Mouse (Mus musculus) limb, embryonic 15.5 days (tissue): ENCODE measurements around the gene Arhgap10. TPM values are rescaled to one million over a fixed set of nuclear protein-coding genes. Genes with fewer than 3 reads are reported as not detected.

Source experiments
- ATAC-seq: fragments of 200-750 bp; cut with Nextera tagmentation; 2 replicates; pipeline ENCODE4 v1.8.0; 2017; ENCODE audit warnings: low read depth, moderate TSS enrichment; ENCODE audit not compliant: insufficient number of reproducible peaks, low FRiP score, low TSS enrichment
- H3K27ac ChIP-seq: fragments of 300-500 bp; sonication (generic); 2 replicates; pipeline ENCODE4 v1.5.1; 2015; ENCODE audit warnings: moderate library complexity, mild to moderate bottlenecking, inconsistent platforms
- H3K27me3 ChIP-seq: fragments of 300-500 bp; sonication (generic); 2 replicates; pipeline ENCODE4 v1.6.1; 2015; ENCODE audit warnings: inconsistent platforms
- H3K36me3 ChIP-seq: fragments of 300-500 bp; sonication (generic); 2 replicates; pipeline ENCODE4 v1.6.1; 2015; ENCODE audit warnings: inconsistent platforms
- H3K4me1 ChIP-seq: fragments of 300-500 bp; sonication (generic); 2 replicates; pipeline ENCODE4 v1.6.1; 2015; ENCODE audit warnings: inconsistent platforms
- H3K4me2 ChIP-seq: fragments of 300-500 bp; sonication (generic); 2 replicates; pipeline ENCODE4 v1.6.1; 2015; ENCODE audit warnings: mild to moderate bottlenecking, inconsistent platforms
- H3K4me3 ChIP-seq: fragments of 300-500 bp; sonication (generic); 2 replicates; pipeline ENCODE4 v1.5.1; 2015; ENCODE audit warnings: mild to moderate bottlenecking, inconsistent platforms
- H3K9ac ChIP-seq: fragments of 300-500 bp; sonication (generic); 2 replicates; pipeline ENCODE4 v1.6.1; 2015; ENCODE audit warnings: inconsistent platforms
- H3K9me3 ChIP-seq: fragments of 300-500 bp; sonication (generic); 2 replicates; pipeline ENCODE4 v1.6.1; 2016; ENCODE audit warnings: inconsistent platforms
- whole genome bisulfite sequencing: fragments of 180-500 bp; shearing (Covaris S2); methylation state at CpG from one replicate; pipeline ENCODE4 v1.1.7; 2015; 5-methylcytosine and 5-hydroxymethylcytosine counted together
- polyA plus RNA-seq: library from polyadenylated mRNA; unstranded; fragments of >200 nt; fragmentation: Nextera tagmentation; extraction: Ambion mirVana; gene quantifications from 2 replicates; pipeline ENCODE4 v1.2.1, GENCODE M21; 2015

Arhgap10 gene
- polyA plus RNA-seq, 1 experiment from 2014 or later, result 28.1 TPM

DNA sequence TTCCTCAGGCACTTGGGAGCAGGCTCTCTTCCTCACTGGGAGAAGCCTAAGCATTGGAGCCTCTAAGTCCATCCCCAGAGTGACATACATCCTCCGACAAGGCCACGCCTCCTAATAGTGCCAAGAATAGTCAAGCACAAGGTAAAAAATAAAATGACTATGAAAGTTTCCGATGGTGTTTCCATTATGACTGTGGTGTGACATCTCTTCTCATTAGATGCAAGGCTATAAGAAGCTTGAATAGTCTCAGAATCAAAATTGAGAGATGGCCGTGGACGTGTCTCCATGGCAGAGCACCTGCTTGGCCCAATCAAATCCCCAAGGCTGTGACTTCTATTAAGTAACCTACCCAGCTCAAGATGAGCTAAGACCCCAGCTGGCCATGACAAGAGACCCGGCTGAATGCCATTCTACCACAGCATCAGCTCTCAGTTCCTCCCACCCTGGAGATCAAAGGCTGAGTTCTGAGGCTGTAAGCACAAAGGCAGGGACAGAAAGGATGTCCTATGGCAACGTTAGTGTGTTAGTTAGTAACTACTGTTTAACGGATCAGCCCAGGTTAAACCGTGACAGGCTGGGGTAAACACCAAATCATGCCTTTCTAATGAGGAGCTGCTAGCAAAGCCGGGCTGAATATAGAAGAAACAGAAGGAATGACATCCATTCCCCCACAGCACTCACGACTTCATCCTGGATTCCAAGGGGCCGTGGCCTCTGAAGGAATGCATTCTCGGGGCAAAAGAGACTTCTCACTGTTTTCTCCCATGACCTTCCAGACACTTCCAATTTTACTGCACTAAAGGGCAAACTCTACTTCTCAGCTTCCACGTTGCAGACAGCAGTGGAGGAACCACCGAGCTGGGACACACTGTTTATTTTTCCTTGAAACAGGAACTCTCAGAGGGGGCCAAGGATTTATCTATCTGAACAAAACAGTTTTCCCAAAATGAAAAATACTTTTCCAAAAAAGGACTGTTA lies 81.5 kb downstream of the Arhgap10 start:
- WGBS, result 40% methylated on average over 15 of the region's 15 CpGs
- no peak overlapping the region for H3K27ac ChIP-seq
- no peaks in the 10 kb centered on the region for H3K27me3 ChIP-seq
- H3K9me3 ChIP-seq, result no peaks in the 10 kb centered on the region
- no peak overlapping the region for H3K4me2 ChIP-seq
- H3K4me1 ChIP-seq, result peaks cover 31% of the 10 kb centered on the region
- no peak overlapping the region for H3K4me3 ChIP-seq
- ATAC-seq, result no peak
- H3K36me3 ChIP-seq, result no peaks in the 10 kb centered on the region
- H3K9ac ChIP-seq, result no peak overlapping the region

DNA sequence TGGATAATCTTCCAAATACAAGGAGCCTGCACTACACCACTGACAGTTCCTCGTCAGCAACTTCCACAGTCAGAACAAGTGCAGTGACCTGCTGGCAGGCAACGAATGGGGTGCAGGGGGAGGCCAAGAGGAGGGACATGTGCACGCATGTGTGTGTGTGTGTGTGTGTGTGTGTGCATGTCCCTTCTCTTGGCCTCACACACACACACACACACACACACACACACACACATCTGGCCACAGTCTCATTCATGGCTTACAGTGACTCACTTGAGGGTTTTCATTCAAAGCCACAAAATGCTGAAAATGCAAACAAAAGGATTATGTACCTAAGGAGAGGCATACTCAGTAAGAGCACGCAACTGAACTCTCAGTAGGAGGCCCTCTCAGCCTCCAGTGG lies 84.5 kb downstream of the Arhgap10 start:
- H3K27ac ChIP-seq, result 0 out of 2 replicates have a peak overlapping the region, but pooled peaks have one; percentile 24
- no peaks in the 10 kb centered on the region for H3K36me3 ChIP-seq
- H3K9me3 ChIP-seq, result no peaks in the 10 kb centered on the region
- ATAC-seq, result no peak
- no peak overlapping the region for H3K9ac ChIP-seq
- H3K27me3 ChIP-seq, result no peaks in the 10 kb centered on the region
- H3K4me2 ChIP-seq, result no peak overlapping the region
- 54% methylated on average over 4 of the region's 4 CpGs for WGBS
- peaks cover 40% of the 10 kb centered on the region for H3K4me1 ChIP-seq
- H3K4me3 ChIP-seq, result no peak overlapping the region

DNA sequence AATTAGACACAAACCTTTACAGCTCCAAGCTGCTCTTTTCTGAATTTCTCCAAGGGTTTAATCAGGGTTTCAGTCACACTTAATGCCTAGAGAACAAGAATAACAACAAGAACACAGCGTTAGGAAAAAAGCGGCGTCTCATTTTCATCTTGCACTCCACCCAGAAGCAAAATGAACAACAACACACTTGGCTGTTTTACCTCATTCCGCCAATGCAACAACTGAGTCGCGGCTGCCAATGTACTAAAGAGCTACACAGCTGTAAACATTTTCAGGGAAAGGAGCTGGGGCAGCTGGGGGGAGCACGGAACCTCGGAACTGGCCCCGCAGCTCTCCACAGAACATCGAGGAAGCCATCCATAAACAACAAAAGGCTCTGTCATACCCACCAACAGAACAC lies 85.0 kb downstream of the Arhgap10 start:
- Histone ChIP-seq H3K27me3 (no peaks in the 10 kb centered on the region), H3K4me2 (no peak overlapping the region), H3K4me3 (no peak overlapping the region), H3K4me1 (peaks cover 43% of the 10 kb centered on the region), H3K9me3 (no peaks in the 10 kb centered on the region), H3K27ac (peak overlapping the region; percentile 24; the same call in 1 of the 2 replicates), H3K36me3 (no peaks in the 10 kb centered on the region), H3K9ac (no peak overlapping the region)
- 42% methylated on average over 10 of the region's 10 CpGs for WGBS
- ATAC-seq, result no peak

DNA sequence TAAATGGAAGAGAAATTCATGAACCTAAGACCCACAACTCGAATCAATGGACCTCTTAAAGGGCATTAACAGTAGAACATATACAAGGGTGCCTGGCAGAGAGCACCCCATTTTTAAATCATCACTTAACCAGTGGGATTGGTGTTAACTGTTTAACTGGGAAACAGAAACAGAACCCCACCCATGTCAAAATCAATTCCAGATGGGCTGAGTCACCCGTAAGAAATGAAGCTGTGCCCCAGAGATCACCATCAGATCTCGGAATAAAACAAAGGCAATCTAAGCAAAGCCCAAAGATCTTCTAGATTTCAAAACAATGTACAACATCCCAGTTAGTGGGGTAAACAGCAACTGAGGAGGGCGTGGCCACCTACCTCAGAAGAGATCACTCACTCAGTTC lies 89.3 kb downstream of the Arhgap10 start:
- Histone ChIP-seq H3K9me3 (no peaks in the 10 kb centered on the region), H3K4me2 (no peak overlapping the region), H3K4me3 (no peak overlapping the region), H3K27ac (no peak overlapping the region), H3K27me3 (no peaks in the 10 kb centered on the region), H3K36me3 (peaks cover 10% of the 10 kb centered on the region; the same call in 1 of the 2 replicates), H3K9ac (no peak overlapping the region), H3K4me1 (peaks cover 35% of the 10 kb centered on the region)
- no peak for ATAC-seq
- 44% methylated on average over 4 of the region's 4 CpGs for WGBS

DNA sequence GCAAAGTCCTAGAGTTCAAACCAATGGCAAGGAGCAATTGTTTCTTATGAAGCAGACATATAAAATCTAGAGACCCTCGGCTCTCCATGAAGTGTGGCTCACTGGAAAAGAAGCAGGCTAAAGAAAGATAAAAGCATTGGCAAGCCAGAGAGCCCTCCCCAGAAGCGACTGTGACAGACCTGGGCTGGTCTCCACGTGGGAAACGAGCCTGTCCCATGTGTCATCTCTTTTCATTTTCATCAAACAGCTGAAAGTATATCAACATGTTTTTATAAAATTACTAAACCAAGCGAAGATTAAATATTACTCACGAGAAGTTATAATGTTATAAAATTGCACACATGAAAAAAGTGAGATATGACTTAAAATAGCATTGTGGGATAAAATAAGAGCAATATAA lies 89.7 kb downstream of the Arhgap10 start:
- Histone ChIP-seq H3K27me3 (no peaks in the 10 kb centered on the region), H3K9me3 (no peaks in the 10 kb centered on the region), H3K4me3 (no peak overlapping the region), H3K4me1 (peaks cover 31% of the 10 kb centered on the region), H3K4me2 (no peak overlapping the region), H3K9ac (no peak overlapping the region), H3K36me3 (peaks cover 13% of the 10 kb centered on the region), H3K27ac (no peak overlapping the region)
- no peak for ATAC-seq
- 47% methylated on average over 6 of the region's 6 CpGs for WGBS

DNA sequence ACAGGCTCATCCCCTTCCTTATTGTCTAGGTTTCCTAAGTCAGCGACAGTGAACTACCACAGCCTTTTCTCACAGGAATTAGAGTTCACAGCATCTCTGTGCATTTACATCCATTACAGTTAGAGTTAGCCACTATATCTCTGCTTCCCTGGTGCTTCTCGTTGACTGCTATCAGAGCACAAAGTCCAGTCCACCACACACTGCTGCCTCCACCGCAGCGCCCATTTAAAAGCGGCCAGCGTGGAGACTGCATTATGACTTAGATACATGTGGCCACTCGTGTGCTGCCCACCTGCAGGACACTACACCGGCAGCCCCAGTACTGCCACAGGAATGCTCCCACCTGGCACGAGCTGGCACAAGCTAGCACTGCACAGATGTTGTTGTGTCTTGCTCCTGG lies 90.3 kb downstream of the Arhgap10 start:
- no peaks in the 10 kb centered on the region for H3K27me3 ChIP-seq
- H3K9me3 ChIP-seq, result no peaks in the 10 kb centered on the region
- peaks cover 25% of the 10 kb centered on the region for H3K4me1 ChIP-seq
- no peak overlapping the region for H3K4me3 ChIP-seq
- no peak overlapping the region for H3K9ac ChIP-seq
- peaks cover 13% of the 10 kb centered on the region for H3K36me3 ChIP-seq
- H3K4me2 ChIP-seq, result no peak overlapping the region
- 72% methylated on average over 9 of the region's 9 CpGs for WGBS
- ATAC-seq, result no peak
- H3K27ac ChIP-seq, result no peak overlapping the region

DNA sequence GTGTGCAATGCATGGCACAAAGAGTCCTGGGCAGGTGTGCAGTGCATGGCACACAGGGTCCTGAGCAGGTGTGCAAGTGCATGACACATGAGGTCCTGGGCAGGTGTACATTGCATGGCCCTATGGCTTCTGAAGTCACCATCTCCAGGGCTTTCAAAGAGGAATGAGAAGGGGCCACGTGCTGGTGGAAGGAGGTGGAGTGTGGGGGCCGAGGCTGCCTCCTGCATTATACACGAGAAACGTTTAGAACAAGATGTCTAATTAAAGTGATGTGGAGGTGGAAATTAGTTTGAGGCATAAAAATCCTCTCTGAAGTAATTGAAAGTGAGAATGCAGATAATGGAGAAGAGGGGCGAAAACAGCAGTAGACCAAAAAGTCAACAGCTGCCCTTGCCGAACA lies 93.9 kb downstream of the Arhgap10 start:
- Histone ChIP-seq H3K27ac (no peak overlapping the region), H3K27me3 (no peaks in the 10 kb centered on the region), H3K36me3 (peaks cover 25% of the 10 kb centered on the region), H3K4me2 (no peak overlapping the region), H3K4me1 (peaks cover 11% of the 10 kb centered on the region; the same call in 1 of the 2 replicates), H3K9me3 (no peaks in the 10 kb centered on the region), H3K9ac (no peak overlapping the region), H3K4me3 (no peak overlapping the region)
- WGBS, result 77% methylated on average over 5 of the region's 6 CpGs
- no peak for ATAC-seq

DNA sequence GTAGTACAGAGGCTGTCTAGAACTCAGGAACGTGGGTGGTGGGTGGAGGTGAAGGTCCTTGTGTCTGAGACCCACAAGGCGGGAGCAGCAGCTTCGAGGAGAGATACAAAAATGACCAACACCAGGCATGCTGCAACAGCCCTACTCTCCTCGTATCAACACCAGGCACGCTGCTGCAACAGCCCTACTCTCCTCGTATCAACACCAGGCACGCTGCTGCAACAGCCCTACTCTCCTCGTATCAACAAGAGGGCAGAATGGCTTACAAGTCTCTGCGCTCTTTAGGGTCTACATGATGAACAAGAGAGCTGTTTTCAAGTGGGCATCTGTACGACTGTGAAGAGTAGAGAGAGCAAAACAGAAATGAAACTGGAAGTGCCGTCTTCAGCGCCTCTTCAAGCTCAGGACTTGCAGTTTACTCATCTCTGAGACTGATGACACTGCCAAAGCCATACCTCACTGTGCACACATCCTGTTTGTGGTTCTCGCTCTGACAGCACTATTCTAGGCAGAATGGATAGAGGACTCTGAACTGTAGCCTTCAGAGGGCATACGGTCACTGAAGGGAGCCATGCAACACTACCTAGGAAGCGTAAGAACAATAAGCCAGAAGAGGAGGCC lies 95.0 kb downstream of the Arhgap10 start:
- Histone ChIP-seq H3K9ac (no peak overlapping the region), H3K27ac (no peak overlapping the region), H3K27me3 (no peaks in the 10 kb centered on the region), H3K9me3 (no peaks in the 10 kb centered on the region), H3K4me2 (no peak overlapping the region), H3K4me3 (no peak overlapping the region), H3K4me1 (peaks cover 8% of the 10 kb centered on the region; the same call in 1 of the 2 replicates), H3K36me3 (peaks cover 25% of the 10 kb centered on the region)
- 88% methylated on average over 15 of the region's 15 CpGs for WGBS
- ATAC-seq, result no peak

DNA sequence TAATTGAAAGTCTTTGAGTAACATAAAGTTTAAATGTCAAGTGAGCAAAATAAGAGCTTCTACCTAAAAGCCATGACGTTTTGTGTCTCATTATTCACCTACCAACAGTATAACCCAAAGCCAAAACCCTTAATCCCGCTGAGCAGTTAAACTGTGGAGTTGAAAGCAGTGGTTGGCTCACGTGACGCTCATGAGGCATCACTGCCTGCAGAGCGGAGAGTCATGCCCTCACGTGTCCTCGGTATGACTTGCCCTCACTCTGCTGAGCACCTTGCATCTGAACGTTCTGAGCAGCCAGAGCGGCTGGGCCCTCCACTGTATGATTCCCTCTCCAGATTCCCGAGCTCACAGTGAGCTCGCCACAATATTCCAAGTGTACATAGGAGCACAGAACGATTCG lies 96.2 kb downstream of the Arhgap10 start:
- H3K27me3 ChIP-seq, result no peaks in the 10 kb centered on the region
- no peak overlapping the region for H3K27ac ChIP-seq
- H3K9ac ChIP-seq, result no peak overlapping the region
- H3K4me2 ChIP-seq, result no peak overlapping the region
- H3K4me1 ChIP-seq, result no peaks in the 10 kb centered on the region
- H3K9me3 ChIP-seq, result no peaks in the 10 kb centered on the region
- H3K4me3 ChIP-seq, result no peak overlapping the region
- no peak for ATAC-seq
- peaks cover 25% of the 10 kb centered on the region for H3K36me3 ChIP-seq
- WGBS, result 62% methylated on average over 13 of the region's 13 CpGs

DNA sequence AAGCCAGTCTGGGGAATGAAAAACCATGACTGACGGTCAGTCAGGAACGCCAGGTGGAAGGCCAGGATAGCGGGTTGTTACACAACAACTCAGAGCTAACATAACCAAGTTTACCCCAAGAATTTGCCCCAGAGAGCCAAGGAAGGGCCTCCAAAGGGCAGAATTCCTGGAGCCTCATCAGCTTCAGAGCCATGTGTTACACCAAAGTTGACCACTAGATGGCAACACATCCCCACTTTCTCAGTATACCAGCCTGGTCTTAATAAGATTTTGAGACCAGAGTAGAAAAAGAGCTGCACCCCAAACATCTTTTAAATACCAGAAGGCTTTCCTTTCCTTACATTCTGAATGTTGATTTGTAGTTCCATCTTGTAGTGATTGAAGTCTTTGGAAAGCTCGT lies 98.0 kb downstream of the Arhgap10 start:
- 54% methylated on average over 4 of the region's 4 CpGs for whole genome bisulfite sequencing
- Histone ChIP-seq H3K4me2 (no peak overlapping the region), H3K27me3 (no peaks in the 10 kb centered on the region), H3K9me3 (no peaks in the 10 kb centered on the region), H3K4me1 (no peaks in the 10 kb centered on the region), H3K9ac (no peak overlapping the region), H3K27ac (no peak overlapping the region), H3K4me3 (no peak overlapping the region), H3K36me3 (peaks cover 20% of the 10 kb centered on the region)
- no peak for ATAC-seq

DNA sequence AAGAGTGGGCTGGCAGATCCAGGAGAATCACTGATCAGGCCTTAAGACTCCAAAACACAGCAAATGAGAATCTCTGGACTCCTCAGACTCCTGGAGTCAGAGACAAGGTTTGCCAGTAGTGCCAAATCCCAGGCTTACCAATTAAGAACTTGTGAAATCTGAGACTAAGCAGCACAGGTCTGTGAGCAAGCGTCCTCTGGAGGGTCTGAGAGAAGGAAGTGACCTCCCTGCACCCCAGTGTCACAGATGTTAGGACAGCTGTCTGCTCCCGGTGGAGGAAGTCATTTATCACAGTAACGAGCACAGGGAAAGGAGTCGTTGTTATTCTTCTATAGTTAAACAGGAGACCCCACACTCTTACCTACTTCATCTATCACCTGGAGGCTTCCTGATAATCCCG lies 101.0 kb downstream of the Arhgap10 start:
- Histone ChIP-seq H3K9me3 (no peaks in the 10 kb centered on the region), H3K4me2 (no peak overlapping the region), H3K27ac (no peak overlapping the region), H3K9ac (no peak overlapping the region), H3K4me3 (no peak overlapping the region), H3K4me1 (no peaks in the 10 kb centered on the region), H3K36me3 (peaks cover 24% of the 10 kb centered on the region), H3K27me3 (no peaks in the 10 kb centered on the region)
- no peak for ATAC-seq
- 11% methylated on average over 5 of the region's 5 CpGs for WGBS

DNA sequence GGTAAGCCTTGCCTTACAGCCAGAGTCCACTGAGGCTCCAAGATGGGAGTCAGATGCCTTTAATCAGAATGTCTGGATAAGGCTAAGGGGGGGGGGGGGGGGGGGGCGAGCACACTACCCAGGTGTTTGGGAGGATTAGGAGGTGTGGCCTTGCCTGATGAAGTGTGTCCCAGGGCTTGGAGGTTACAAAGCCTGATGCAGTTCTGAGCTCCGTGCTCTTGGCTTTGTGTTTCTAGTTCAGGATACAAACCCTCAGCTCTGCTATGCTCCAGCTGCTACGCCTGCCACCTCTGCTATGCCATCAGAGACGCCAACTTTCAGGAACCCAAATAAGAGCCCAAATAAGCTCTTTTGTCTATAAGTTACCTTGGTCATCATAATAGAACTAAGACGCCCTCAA lies 101.7 kb downstream of the Arhgap10 start:
- no peak overlapping the region for H3K27ac ChIP-seq
- H3K27me3 ChIP-seq, result no peaks in the 10 kb centered on the region
- peaks cover 31% of the 10 kb centered on the region for H3K36me3 ChIP-seq
- no peak overlapping the region for H3K4me2 ChIP-seq
- no peak overlapping the region for H3K9ac ChIP-seq
- H3K4me3 ChIP-seq, result no peak overlapping the region
- H3K4me1 ChIP-seq, result no peaks in the 10 kb centered on the region
- WGBS, result 49% methylated on average over 5 of the region's 5 CpGs
- no peak for ATAC-seq
- no peaks in the 10 kb centered on the region for H3K9me3 ChIP-seq
